Mouse (Mus musculus) hindbrain, postnatal 0 days (tissue): Measurements from ENCODE around the gene Bid. TPM values are rescaled to one million over a fixed set of nuclear protein-coding genes. Genes with fewer than 3 reads are reported as not detected.

Experiments used
- ATAC-seq: fragments of 200-750 bp; cut with Nextera tagmentation; 2 replicates; pipeline ENCODE4 v1.8.0; 2017; ENCODE audit warnings: mild to moderate bottlenecking, moderate TSS enrichment, moderate library complexity
- DNase-seq: peaks from one replicate; pipeline ENCODE4 v3.0.0-alpha.2; 2015; ENCODE audit warnings: low spot score
- H3K27ac ChIP-seq: fragments of 300-500 bp; sonication (generic); 2 replicates; pipeline ENCODE4 v1.5.1; 2014; ENCODE audit warnings: mild to moderate bottlenecking
- H3K27me3 ChIP-seq: fragments of 300-500 bp; sonication (generic); 2 replicates; pipeline ENCODE4 v1.6.1; 2014; ENCODE audit warnings: low read length, mixed read lengths; ENCODE audit not compliant: insufficient read depth
- H3K36me3 ChIP-seq: fragments of 300-500 bp; sonication (generic); 2 replicates; pipeline ENCODE4 v1.6.1; 2014; ENCODE audit warnings: low read length, mixed read lengths; ENCODE audit not compliant: insufficient read depth
- H3K4me1 ChIP-seq: fragments of 300-500 bp; sonication (generic); 2 replicates; pipeline ENCODE4 v1.6.1; 2014; ENCODE audit warnings: antibody characterized with exemption, low read length, mixed read lengths; ENCODE audit not compliant: insufficient read depth
- H3K4me2 ChIP-seq: fragments of 300-500 bp; sonication (generic); 2 replicates; pipeline ENCODE4 v1.6.1; 2014; ENCODE audit warnings: low read depth, mild to moderate bottlenecking, low read length, moderate library complexity, mixed read lengths
- H3K4me3 ChIP-seq: fragments of 300-500 bp; sonication (generic); 2 replicates; pipeline ENCODE4 v1.5.1; 2014; ENCODE audit warnings: low read length
- H3K9ac ChIP-seq: fragments of 300-500 bp; sonication (generic); replicated peaks from 2 replicates; pipeline ENCODE4 v1.6.1; 2014; ENCODE audit warnings: mild to moderate bottlenecking, low read length, moderate library complexity, mixed read lengths
- H3K9me3 ChIP-seq: fragments of 300-500 bp; sonication (generic); 2 replicates; pipeline ENCODE4 v1.6.1; 2016; ENCODE audit warnings: low read length, mixed read lengths
- CTCF ChIP-seq: IDR thresholded peaks from 2 replicates; pipeline ENCODE4 v1.5.1; 2016; ENCODE audit warnings: antibody characterized with exemption, control low read depth, low read depth
- WGBS: fragments of 180-500 bp; shearing (Covaris S2); extraction: QIAGEN DNeasy Blood & Tissue Kit; methylation state at CpG from one replicate; pipeline ENCODE4 v1.1.7; 2014; 5-methylcytosine and 5-hydroxymethylcytosine counted together
- polyA plus RNA-seq: library from polyadenylated mRNA; unstranded; fragments of >200 nt; fragmentation: Nextera tagmentation; extraction: Ambion mirVana; gene quantifications from 2 replicates; pipeline ENCODE4 v1.2.1, GENCODE M21; 2015
- total RNA-seq: library from RNA; depleted of rRNA; stranded (reverse); fragments of >200 nt; gene quantifications from 2 replicates; pipeline ENCODE4 v1.2.3, GENCODE M21; 2014

The Bid gene
- total and polyA plus RNA-seq, 2 experiments from 2014 or later: 43.6 to 44.3 TPM

DNA sequence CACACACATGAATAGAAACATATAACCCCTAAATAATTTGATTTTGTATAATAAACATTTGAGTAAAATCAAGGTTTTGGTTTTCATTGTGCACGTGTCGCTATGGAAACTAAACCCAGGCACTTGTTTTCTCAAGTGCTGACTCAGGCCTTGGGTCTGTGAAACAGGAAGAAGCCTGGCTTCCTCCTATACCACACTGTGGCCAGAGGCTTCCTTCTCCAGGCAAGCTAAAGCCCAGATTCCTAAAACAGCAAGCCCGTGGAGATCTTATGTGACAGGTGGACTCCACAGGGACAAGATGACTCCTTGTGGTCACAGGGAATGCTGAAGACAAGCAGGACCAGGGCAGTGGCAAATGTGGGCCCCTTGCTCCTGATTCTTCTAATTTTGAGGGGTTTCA, 38.6 kb upstream of the Bid start:
- 85% methylated on average over 3 of the region's 3 CpGs for WGBS
- Histone ChIP-seq H3K36me3 (peaks cover 50% of the 10 kb centered on the region), H3K27ac (no peak overlapping the region)

DNA sequence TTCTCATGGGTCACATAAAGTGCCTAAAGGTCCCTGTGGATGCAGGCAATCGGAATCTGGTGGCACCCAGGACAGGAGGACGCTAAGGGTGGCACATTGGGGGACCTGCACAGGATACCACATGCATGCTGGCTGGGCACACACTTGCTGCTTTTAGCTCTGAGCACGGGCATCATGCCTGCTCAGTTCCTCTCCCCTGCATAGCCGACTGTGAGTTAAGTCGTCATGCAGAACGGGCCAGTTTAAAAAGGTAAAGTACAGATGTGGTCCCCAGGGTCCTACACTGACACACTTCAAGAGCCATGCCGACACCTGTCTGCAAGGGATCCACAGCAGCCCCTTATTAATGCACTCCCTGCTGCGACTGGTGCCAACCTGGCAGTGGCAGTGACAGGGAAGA, 37.6 kb upstream of the Bid start:
- Histone ChIP-seq H3K4me1 (no peaks in the 10 kb centered on the region), H3K9ac (no peak overlapping the region), H3K4me2 (no peak overlapping the region), H3K27ac (no peak overlapping the region), H3K4me3 (no peak overlapping the region), H3K36me3 (peaks cover 47% of the 10 kb centered on the region), H3K9me3 (no peaks in the 10 kb centered on the region), H3K27me3 (no peaks in the 10 kb centered on the region)
- DNase-seq (no peak), ATAC-seq (no peak)
- TF ChIP-seq CTCF: no peak
- 85% methylated on average over 8 of the region's 8 CpGs for WGBS

More for the DNA sequence above, 38.6 kb upstream of the Bid start:
- H3K4me1 ChIP-seq: no peaks in the 10 kb centered on the region
- no peaks in the 10 kb centered on the region for H3K27me3 ChIP-seq
- ATAC-seq: no peak
- H3K9me3 ChIP-seq: no peaks in the 10 kb centered on the region
- no peak overlapping the region for H3K4me2 ChIP-seq
- no peak overlapping the region for H3K9ac ChIP-seq
- H3K4me3 ChIP-seq: no peak overlapping the region
- TF ChIP-seq CTCF: no peak
- no peak for DNase-seq

DNA sequence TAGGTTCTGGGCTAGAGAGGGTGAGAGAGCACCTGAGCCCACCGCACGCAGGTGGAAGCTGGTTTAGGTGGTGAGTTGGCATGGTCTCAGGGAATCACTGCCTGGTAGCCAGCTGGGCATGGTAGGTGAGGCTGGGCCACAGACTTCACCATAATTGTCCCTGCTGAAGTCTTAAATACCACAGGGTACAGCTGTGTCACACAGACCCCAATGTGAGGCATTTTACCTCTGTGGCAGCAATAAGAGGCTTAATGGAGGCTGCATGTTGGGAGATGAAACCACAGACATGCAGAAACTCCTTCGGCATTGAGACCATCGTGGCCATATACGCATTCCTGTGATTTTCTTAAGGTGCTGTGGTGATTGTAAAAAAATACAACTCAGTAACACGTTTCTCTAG, 35.8 kb upstream of the Bid start:
- ATAC-seq (no peak), DNase-seq (no peak)
- Histone ChIP-seq H3K4me3 (no peak overlapping the region), H3K27ac (no peak overlapping the region), H3K27me3 (no peaks in the 10 kb centered on the region), H3K4me1 (no peaks in the 10 kb centered on the region), H3K9me3 (no peaks in the 10 kb centered on the region), H3K9ac (no peak overlapping the region), H3K36me3 (peaks cover 51% of the 10 kb centered on the region), H3K4me2 (no peak overlapping the region)
- no peak for TF ChIP-seq CTCF
- 88% methylated on average over 6 of the region's 6 CpGs for WGBS

DNA sequence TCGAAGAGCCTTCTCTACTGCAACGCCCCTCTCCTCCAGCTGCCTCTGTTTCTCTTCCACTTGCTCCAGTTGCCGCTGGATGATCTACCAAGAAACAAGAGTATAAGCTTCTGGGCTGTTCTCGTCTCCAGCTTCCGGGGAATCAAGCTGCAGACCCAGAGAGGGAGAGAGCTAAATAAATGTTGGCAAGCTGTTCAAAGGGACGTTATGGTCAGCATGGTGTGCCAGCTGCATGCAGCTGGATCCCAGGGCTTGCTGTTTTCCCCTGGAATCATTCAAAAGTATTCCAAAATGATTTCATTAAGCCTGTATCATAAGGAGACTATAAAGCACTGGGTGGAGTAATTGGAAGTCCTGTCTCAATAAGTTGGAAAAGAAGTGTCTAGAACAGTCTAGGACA, 34.7 kb upstream of the Bid start:
- Histone ChIP-seq H3K4me2 (no peak overlapping the region), H3K9ac (no peak overlapping the region), H3K27me3 (no peaks in the 10 kb centered on the region), H3K9me3 (no peaks in the 10 kb centered on the region), H3K4me1 (no peaks in the 10 kb centered on the region), H3K27ac (no peak overlapping the region), H3K4me3 (no peak overlapping the region), H3K36me3 (peaks cover 52% of the 10 kb centered on the region)
- no peak for ATAC-seq
- DNase-seq: no peak
- TF ChIP-seq CTCF: no peak
- WGBS: 91% methylated on average over 6 of the region's 6 CpGs

DNA sequence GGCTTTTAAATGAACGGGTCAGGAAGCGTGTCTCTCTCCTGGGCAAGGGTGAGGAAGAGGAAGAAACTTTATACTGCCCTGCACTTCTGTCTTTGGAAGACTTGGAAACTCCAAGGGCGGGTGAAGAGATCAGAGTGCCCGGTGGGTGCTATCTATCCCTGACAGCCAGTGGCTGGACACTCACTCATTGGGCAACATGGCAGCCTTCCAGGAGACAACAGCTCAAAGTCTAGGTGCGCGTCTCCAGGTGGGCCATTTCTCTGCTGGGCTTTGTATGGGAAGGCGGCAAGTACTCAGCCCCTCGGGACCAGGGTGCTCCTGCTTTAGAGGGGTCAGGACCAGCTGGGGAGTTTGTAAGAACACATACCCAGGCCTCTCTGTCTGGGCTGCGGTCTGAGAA, 28.9 kb upstream of the Bid start:
- Histone ChIP-seq H3K27me3 (no peaks in the 10 kb centered on the region), H3K9me3 (no peaks in the 10 kb centered on the region), H3K36me3 (peaks cover 27% of the 10 kb centered on the region; the same call in 1 of the 2 replicates), H3K27ac (no peak overlapping the region), H3K9ac (no peak overlapping the region), H3K4me2 (no peak overlapping the region), H3K4me1 (no peaks in the 10 kb centered on the region), H3K4me3 (no peak overlapping the region)
- DNase-seq: no peak
- WGBS: 94% methylated on average over 9 of the region's 9 CpGs
- no peak for ATAC-seq
- TF ChIP-seq CTCF: no peak

DNA sequence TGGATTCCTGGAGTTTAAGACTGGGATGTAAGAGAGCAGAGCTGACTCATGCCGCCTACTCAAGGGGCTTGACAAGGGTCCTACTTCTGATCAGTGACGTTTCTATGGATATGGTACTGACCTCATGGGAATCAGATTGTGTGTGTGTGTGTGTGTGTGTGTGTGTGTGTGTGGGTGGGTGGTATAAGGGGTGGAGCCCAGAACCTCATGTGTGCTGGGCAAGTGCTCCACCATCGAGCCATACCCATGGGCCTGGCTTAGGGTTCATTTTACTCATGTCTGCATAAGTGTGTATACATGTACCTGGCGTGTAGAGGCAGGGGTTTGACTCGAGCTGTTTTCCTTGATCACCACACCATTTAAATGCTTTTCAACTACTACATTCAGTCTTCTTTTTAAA, 27.3 kb upstream of the Bid start:
- H3K27ac ChIP-seq: no peak overlapping the region
- no peak for DNase-seq
- no peaks in the 10 kb centered on the region for H3K9me3 ChIP-seq
- H3K4me1 ChIP-seq: no peaks in the 10 kb centered on the region
- no peak for TF ChIP-seq CTCF
- H3K4me3 ChIP-seq: no peak overlapping the region
- no peak for ATAC-seq
- no peak overlapping the region for H3K4me2 ChIP-seq
- H3K27me3 ChIP-seq: no peaks in the 10 kb centered on the region
- 85% methylated on average over 5 of the region's 5 CpGs for WGBS
- H3K9ac ChIP-seq: no peak overlapping the region
- H3K36me3 ChIP-seq: peaks cover 22% of the 10 kb centered on the region; the same call in 1 of the 2 replicates

DNA sequence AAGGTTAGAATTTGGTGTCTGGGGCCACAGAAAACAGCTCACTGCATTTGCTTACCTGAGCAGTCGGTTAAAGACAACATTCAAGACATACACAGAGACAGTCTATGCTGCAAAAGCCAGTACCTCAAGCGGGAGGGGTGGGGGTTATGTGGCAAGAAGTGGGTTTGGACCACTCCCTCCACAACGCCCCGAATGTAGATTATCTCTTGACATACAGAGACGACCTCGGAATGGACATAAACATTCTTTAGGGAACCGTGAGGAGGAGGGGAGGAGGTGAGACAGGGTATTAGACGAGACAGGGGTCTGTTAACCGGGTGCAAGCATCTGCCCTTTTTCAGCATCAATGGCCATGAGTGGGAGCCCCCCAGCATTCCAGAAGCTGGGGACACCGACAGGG, 26.9 kb upstream of the Bid start:
- H3K4me1 ChIP-seq: no peaks in the 10 kb centered on the region

More for the DNA sequence above, 26.9 kb upstream of the Bid start:
- Histone ChIP-seq H3K4me2 (no peak overlapping the region), H3K4me3 (no peak overlapping the region), H3K36me3 (peaks cover 19% of the 10 kb centered on the region; the same call in 1 of the 2 replicates), H3K9me3 (no peaks in the 10 kb centered on the region), H3K27ac (no peak overlapping the region), H3K27me3 (no peaks in the 10 kb centered on the region), H3K9ac (no peak overlapping the region)
- 89% methylated on average over 10 of the region's 10 CpGs for WGBS
- ATAC-seq (no peak), DNase-seq (no peak)
- TF ChIP-seq CTCF: no peak
